Mouse (Mus musculus): ENCODE results near the gene 4930562C15Rik. TPM values are rescaled to one million over a fixed set of nuclear protein-coding genes. Genes with fewer than 3 reads are reported as not detected.

Gene 4930562C15Rik
- polyA plus RNA-seq, 1 experiment from 2014 or later: 0.11 TPM

- no peak overlapping the region for H3K27ac ChIP-seq (ENCODE audit: low read depth, low read length)
- H3K36me3 ChIP-seq (ENCODE audit: control insufficient read depth, insufficient read depth, low read length): no peaks in the 10 kb centered on the region
- H3K27me3 ChIP-seq (ENCODE audit: control insufficient read depth, insufficient read depth, low read length): no peaks in the 10 kb centered on the region
- DNase-seq (ENCODE audit: low spot score) (no peak), ATAC-seq (ENCODE audit: low FRiP score) (no peak)
- no peak overlapping the region for H3K4me3 ChIP-seq (ENCODE audit: low read depth, low read length)
- no peaks in the 10 kb centered on the region for H3K9me3 ChIP-seq (ENCODE audit: control insufficient read depth, low read length)
- no peak overlapping the region for H3K9ac ChIP-seq (ENCODE audit: low read depth, low read length)
- 86% methylated on average over 7 of the region's 7 CpGs for WGBS
- H3K4me2 ChIP-seq (replicated peaks; ENCODE audit: low read depth, low read length): no peak overlapping the region
- no peaks in the 10 kb centered on the region for H3K4me1 ChIP-seq (replicated peaks; ENCODE audit: control insufficient read depth, insufficient read depth, low read length)
Observed at GRCm38 (mm10) chr16:4894201-4894908, 59.1 kb downstream of the 4930562C15Rik start.

GRCm38 (mm10) chr16:4896249-4897027, 61.2 kb downstream of the 4930562C15Rik start:
- Histone ChIP-seq H3K9ac (ENCODE audit: low read depth, low read length) (no peak overlapping the region), H3K36me3 (ENCODE audit: control insufficient read depth, insufficient read depth, low read length) (no peaks in the 10 kb centered on the region), H3K4me3 (ENCODE audit: low read depth, low read length) (no peak overlapping the region), H3K4me2 (replicated peaks; ENCODE audit: low read depth, low read length) (no peak overlapping the region), H3K27ac (ENCODE audit: low read depth, low read length) (no peak overlapping the region), H3K27me3 (ENCODE audit: control insufficient read depth, insufficient read depth, low read length) (no peaks in the 10 kb centered on the region), H3K9me3 (ENCODE audit: control insufficient read depth, low read length) (no peaks in the 10 kb centered on the region), H3K4me1 (replicated peaks; ENCODE audit: control insufficient read depth, insufficient read depth, low read length) (no peaks in the 10 kb centered on the region)
- ATAC-seq (ENCODE audit: low FRiP score): no peak
- 62% methylated on average over 5 of the region's 5 CpGs for WGBS
- DNase-seq (ENCODE audit: low spot score): no peak

GRCm38 (mm10) chr16:4897146-4897730, 62.0 kb downstream of the 4930562C15Rik start:
- H3K9ac ChIP-seq (ENCODE audit: low read depth, low read length): no peak overlapping the region
- no peak overlapping the region for H3K4me2 ChIP-seq (replicated peaks; ENCODE audit: low read depth, low read length)
- no peaks in the 10 kb centered on the region for H3K27me3 ChIP-seq (ENCODE audit: control insufficient read depth, insufficient read depth, low read length)
- H3K4me1 ChIP-seq (replicated peaks; ENCODE audit: control insufficient read depth, insufficient read depth, low read length): no peaks in the 10 kb centered on the region
- no peaks in the 10 kb centered on the region for H3K9me3 ChIP-seq (ENCODE audit: control insufficient read depth, low read length)
- H3K4me3 ChIP-seq (ENCODE audit: low read depth, low read length): no peak overlapping the region
- H3K36me3 ChIP-seq (ENCODE audit: control insufficient read depth, insufficient read depth, low read length): no peaks in the 10 kb centered on the region
- DNase-seq (ENCODE audit: low spot score) (no peak), ATAC-seq (ENCODE audit: low FRiP score) (no peak)
- H3K27ac ChIP-seq (ENCODE audit: low read depth, low read length): no peak overlapping the region
- WGBS: 53% methylated on average over 7 of the region's 7 CpGs

GRCm38 (mm10) chr16:4898881-4899280, 63.7 kb downstream of the 4930562C15Rik start:
- ATAC-seq (ENCODE audit: low FRiP score) (no peak), DNase-seq (ENCODE audit: low spot score) (no peak)
- Histone ChIP-seq H3K9me3 (ENCODE audit: control insufficient read depth, low read length) (no peaks in the 10 kb centered on the region), H3K4me1 (replicated peaks; ENCODE audit: control insufficient read depth, insufficient read depth, low read length) (no peaks in the 10 kb centered on the region), H3K4me2 (replicated peaks; ENCODE audit: low read depth, low read length) (no peak overlapping the region), H3K27me3 (ENCODE audit: control insufficient read depth, insufficient read depth, low read length) (no peaks in the 10 kb centered on the region), H3K9ac (ENCODE audit: low read depth, low read length) (no peak overlapping the region), H3K27ac (ENCODE audit: low read depth, low read length) (no peak overlapping the region), H3K36me3 (ENCODE audit: control insufficient read depth, insufficient read depth, low read length) (no peaks in the 10 kb centered on the region), H3K4me3 (ENCODE audit: low read depth, low read length) (no peak overlapping the region)
- WGBS: 86% methylated on average over 6 of the region's 6 CpGs

GRCm38 (mm10) chr16:4899711-4900110, 64.5 kb downstream of the 4930562C15Rik start:
- Histone ChIP-seq H3K4me1 (replicated peaks; ENCODE audit: control insufficient read depth, insufficient read depth, low read length) (no peaks in the 10 kb centered on the region), H3K4me2 (replicated peaks; ENCODE audit: low read depth, low read length) (no peak overlapping the region), H3K27ac (ENCODE audit: low read depth, low read length) (no peak overlapping the region), H3K36me3 (ENCODE audit: control insufficient read depth, insufficient read depth, low read length) (no peaks in the 10 kb centered on the region), H3K4me3 (ENCODE audit: low read depth, low read length) (no peak overlapping the region), H3K9ac (ENCODE audit: low read depth, low read length) (no peak overlapping the region), H3K9me3 (ENCODE audit: control insufficient read depth, low read length) (no peaks in the 10 kb centered on the region), H3K27me3 (ENCODE audit: control insufficient read depth, insufficient read depth, low read length) (no peaks in the 10 kb centered on the region)
- WGBS: 91% methylated on average over 2 of the region's 2 CpGs
- ATAC-seq (ENCODE audit: low FRiP score) (no peak), DNase-seq (ENCODE audit: low spot score) (no peak)

GRCm38 (mm10) chr16:4901167-4901566, 66.0 kb downstream of the 4930562C15Rik start:
- H3K27ac ChIP-seq (ENCODE audit: low read depth, low read length): no peak overlapping the region
- no peak overlapping the region for H3K4me3 ChIP-seq (ENCODE audit: low read depth, low read length)
- DNase-seq (ENCODE audit: low spot score) (no peak), ATAC-seq (ENCODE audit: low FRiP score) (no peak)
- no peak overlapping the region for H3K9ac ChIP-seq (ENCODE audit: low read depth, low read length)
- no peak overlapping the region for H3K4me2 ChIP-seq (replicated peaks; ENCODE audit: low read depth, low read length)
- 68% methylated on average over 7 of the region's 7 CpGs for WGBS
- H3K4me1 ChIP-seq (replicated peaks; ENCODE audit: control insufficient read depth, insufficient read depth, low read length): no peaks in the 10 kb centered on the region
- H3K27me3 ChIP-seq (ENCODE audit: control insufficient read depth, insufficient read depth, low read length): no peaks in the 10 kb centered on the region
- no peaks in the 10 kb centered on the region for H3K9me3 ChIP-seq (ENCODE audit: control insufficient read depth, low read length)
- no peaks in the 10 kb centered on the region for H3K36me3 ChIP-seq (ENCODE audit: control insufficient read depth, insufficient read depth, low read length)

- WGBS: 84% methylated on average over 2 of the region's 2 CpGs
- ATAC-seq (ENCODE audit: low FRiP score) (no peak), DNase-seq (ENCODE audit: low spot score) (no peak)
- Histone ChIP-seq H3K27me3 (ENCODE audit: control insufficient read depth, insufficient read depth, low read length) (no peaks in the 10 kb centered on the region), H3K4me1 (replicated peaks; ENCODE audit: control insufficient read depth, insufficient read depth, low read length) (no peaks in the 10 kb centered on the region), H3K27ac (ENCODE audit: low read depth, low read length) (no peak overlapping the region), H3K4me2 (replicated peaks; ENCODE audit: low read depth, low read length) (no peak overlapping the region), H3K36me3 (ENCODE audit: control insufficient read depth, insufficient read depth, low read length) (no peaks in the 10 kb centered on the region), H3K9me3 (ENCODE audit: control insufficient read depth, low read length) (no peaks in the 10 kb centered on the region), H3K9ac (ENCODE audit: low read depth, low read length) (no peak overlapping the region), H3K4me3 (ENCODE audit: low read depth, low read length) (no peak overlapping the region)
Observed at GRCm38 (mm10) chr16:4902390-4902789, 67.2 kb downstream of the 4930562C15Rik start.

- Histone ChIP-seq H3K27ac (ENCODE audit: low read depth, low read length) (no peak overlapping the region), H3K9ac (ENCODE audit: low read depth, low read length) (no peak overlapping the region), H3K4me2 (replicated peaks; ENCODE audit: low read depth, low read length) (no peak overlapping the region), H3K4me3 (ENCODE audit: low read depth, low read length) (no peak overlapping the region), H3K9me3 (ENCODE audit: control insufficient read depth, low read length) (no peaks in the 10 kb centered on the region), H3K27me3 (ENCODE audit: control insufficient read depth, insufficient read depth, low read length) (no peaks in the 10 kb centered on the region), H3K36me3 (ENCODE audit: control insufficient read depth, insufficient read depth, low read length) (no peaks in the 10 kb centered on the region), H3K4me1 (replicated peaks; ENCODE audit: control insufficient read depth, insufficient read depth, low read length) (no peaks in the 10 kb centered on the region)
- WGBS: 79% methylated on average over 6 of the region's 6 CpGs
- DNase-seq (ENCODE audit: low spot score) (no peak), ATAC-seq (ENCODE audit: low FRiP score) (no peak)
Observed at GRCm38 (mm10) chr16:4903491-4904102, 68.4 kb downstream of the 4930562C15Rik start.

Data from hindbrain, embryonic 11.5 days (tissue).